Comparison of ENCODE assay signal across 22 mouse cellular contexts in the genomic region with DNA sequence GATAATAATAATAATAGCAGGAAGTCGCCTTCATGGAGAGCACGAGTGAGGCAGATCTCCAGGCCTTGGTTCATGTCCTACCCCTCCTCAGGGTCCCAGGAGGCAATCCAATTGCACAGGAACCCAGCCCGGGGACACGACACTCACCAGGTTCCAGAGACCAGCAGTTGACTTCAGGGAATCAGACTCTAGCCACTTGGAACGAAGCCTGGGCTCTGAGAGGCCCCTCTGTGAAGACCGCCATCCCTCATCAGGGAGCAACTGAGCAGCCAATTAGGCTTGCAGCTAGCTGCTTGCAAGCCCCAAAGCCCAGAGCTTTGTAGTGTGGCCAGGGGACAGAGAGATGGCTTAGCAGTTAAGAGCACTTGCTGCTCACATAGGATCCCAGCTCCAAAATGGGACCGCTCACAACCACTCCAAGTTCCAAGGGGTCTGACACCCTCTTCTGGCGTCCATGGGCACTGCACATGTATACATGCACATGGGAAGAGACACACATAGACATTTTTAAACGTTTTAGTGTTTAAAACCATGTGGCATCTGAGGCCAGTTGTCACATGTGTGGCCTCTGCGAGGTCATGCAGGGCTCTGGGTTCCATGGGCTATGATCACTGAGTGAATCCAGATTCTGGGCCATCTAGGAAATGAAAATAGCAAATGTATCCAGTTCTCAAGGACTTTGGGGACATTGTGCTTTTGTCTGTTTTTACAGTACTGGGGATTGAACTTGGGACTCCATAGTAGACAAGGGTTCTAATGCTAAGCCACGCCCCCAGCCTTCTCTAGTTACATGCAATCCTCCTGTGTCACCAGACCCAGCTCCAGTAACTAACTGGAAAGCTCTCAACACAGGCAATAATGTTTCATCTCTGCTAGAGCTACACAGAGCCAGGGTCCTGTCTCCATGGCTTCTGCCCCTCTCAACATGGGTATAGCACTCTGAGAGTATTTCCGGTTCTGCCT. TPM values are rescaled to one million over a fixed set of nuclear protein-coding genes. Genes with fewer than 3 reads are reported as not detected.
DNase-seq lines count a peak whose midpoint lies in the region; ATAC-seq and TF ChIP-seq lines count a peak whose summit lies in the region.
"Had no signal": no experiment of that assay in that cellular context is flagged by ENCODE, and none has a peak within 500 bp of the region (broad histone marks: within the 10 kb centered on the region; RNA-seq: fewer than 3 reads in every experiment).

No protein-coding gene starts in this region.

- TF ChIP-seq POLR2A in heart, adult 2 months (IDR thresholded peaks at IDR 0.05; ENCODE audit: insufficient read depth, low read depth, low read length) = no peak
- TF ChIP-seq POLR2A in liver, adult 2 months (IDR thresholded peaks at IDR 0.05; ENCODE audit: extremely low read depth, insufficient read depth, low read length) = no peak

- peak; percentile 20; the same call in 1 of the 2 replicates for TF ChIP-seq CTCF in heart, adult 2 months (IDR thresholded peaks at IDR 0.05)
- peak; percentile 46 for TF ChIP-seq CTCF in liver, adult 2 months (IDR thresholded peaks at IDR 0.05; ENCODE audit: low read depth, low read length)

- no peak overlapping the region for H3K4me3 ChIP-seq in heart, adult 2 months
- no peak overlapping the region for H3K4me3 ChIP-seq in liver, adult 2 months (ENCODE audit: insufficient read depth, low read depth, low read length)

- TF ChIP-seq EP300 in heart, adult 2 months (IDR thresholded peaks at IDR 0.05; ENCODE audit: insufficient read depth, low read depth, low read length) = no peak

- WGBS in heart, adult 2 months = 77% methylated on average over 12 of the region's 12 CpGs
- 73% methylated on average over 12 of the region's 12 CpGs for WGBS in liver, adult 2 months

- no peak overlapping the region for H3K27ac ChIP-seq in heart, adult 2 months
- 0 out of 2 replicates have a peak overlapping the region, but pooled peaks have one; percentile 86 for H3K27ac ChIP-seq in liver, adult 2 months (replicated peaks; ENCODE audit: insufficient read depth, low read depth, low read length)
- H3K27ac ChIP-seq: heart, embryonic 13.5 days; stomach, embryonic 15.5 days had no signal

- no peaks in the 10 kb centered on the region for H3K27me3 ChIP-seq in heart, adult 2 months (ENCODE audit: control insufficient read depth, insufficient read depth, low read length)
- H3K27me3 ChIP-seq in liver, adult 2 months (ENCODE audit: control insufficient read depth, insufficient read depth, low read length) = no peaks in the 10 kb centered on the region

- no peak overlapping the region for H3K9ac ChIP-seq in heart, adult 2 months (ENCODE audit: low read depth, low read length)
- no peak overlapping the region for H3K9ac ChIP-seq in liver, adult 2 months (ENCODE audit: low read depth, low read length)
- H3K9ac ChIP-seq: heart, embryonic 13.5 days; stomach, embryonic 15.5 days had no signal

- no peaks in the 10 kb centered on the region for H3K36me3 ChIP-seq in heart, adult 2 months (ENCODE audit: control insufficient read depth, insufficient read depth, low read length)
- H3K36me3 ChIP-seq in liver, adult 2 months (ENCODE audit: control insufficient read depth, insufficient read depth, low read length) = peaks cover 14% of the 10 kb centered on the region
- H3K36me3 ChIP-seq: heart, embryonic 13.5 days had no signal

- DNase-seq in heart, adult 2 months = no peak
- DNase-seq in heart, adult 18-20 months = no peak
- peak; percentile 58 for DNase-seq in liver, adult 2 months (ENCODE audit: extremely low read depth, low read depth, low spot score)
- DNase-seq in liver (no peak), ES-CJ7 (ENCODE audit: low read depth, low spot score) (peak; percentile 60)
- DNase-seq in spleen, postnatal 14 days (ENCODE audit: low spot score in 2 of 2) = no peak
- DNase-seq: gastrocnemius, postnatal 10 days; kidney, postnatal 14 days; layer of hippocampus, postnatal 36 days; lung, adult 2 months; thymus, postnatal 14 days had no signal

- H3K79me2 ChIP-seq in heart, adult 2 months (replicated peaks; ENCODE audit: control insufficient read depth, insufficient read depth, low read length) = no peaks in the 10 kb centered on the region
- H3K79me2 ChIP-seq in liver, adult 2 months (ENCODE audit: control insufficient read depth, insufficient read depth, low read length) = peaks cover 6% of the 10 kb centered on the region; the same call in 1 of the 2 replicates

- intact Hi-C loops in heart, adult 2 months (cut with DNase I) = no loop called here

- ATAC-seq in granulocyte monocyte progenitor cell, adult 5-6 weeks (replicated peaks; ENCODE audit: poor library complexity, severe bottlenecking) = 0 out of 2 replicates have a peak, but pooled peaks have one; percentile 13
- ATAC-seq: forebrain, embryonic 14.5 days; inflammation-experienced regulatory T-cells, adult 6 months; Patski had no signal

- H3K4me1 ChIP-seq in heart, adult 2 months (ENCODE audit: control insufficient read depth, insufficient read depth, low read length) = no peaks in the 10 kb centered on the region; the same call in 1 of the 2 replicates
- peaks cover 24% of the 10 kb centered on the region for H3K4me1 ChIP-seq in liver, adult 2 months (ENCODE audit: control insufficient read depth, insufficient read depth, low read length)

RNA-seq across cellular contexts. Expression of a gene that starts 2.0 kb away (rescaled TPM):
- total RNA-seq in heart, adult 2 months (2021) = 1 to 10 TPM; 3.9 to 4.3 TPM
- 16.4 and 21.2 TPM in 2 replicates for polyA plus RNA-seq in heart, adult 2 months (2012; rRNA removed)
- total RNA-seq in heart, adult 18-20 months (2021) = 1 to 10 TPM; 3.9 to 4.0 TPM
- total RNA-seq in liver, adult 2 months (2014; rRNA removed) = 14.8 and 17.1 TPM in 2 replicates
- 112 and 186 TPM in 2 replicates for polyA plus RNA-seq in liver, adult 2 months (2012; rRNA removed)
- 13.8 and 44.1 TPM in 2 replicates for total RNA-seq in granulocyte monocyte progenitor cell, adult 5-6 weeks (2014; fragmentation: Nextera tagmentation)
- total RNA-seq in granulocyte monocyte progenitor cell, adult 5-6 weeks (2017) = 14.4 and 16.1 TPM in 2 replicates

RNA-seq across cellular contexts. Expression of a gene that starts 9.0 kb away (rescaled TPM):
- 1 to 10 TPM; 3.9 to 4.0 TPM for total RNA-seq in heart, adult 2 months (2021)
- 4.0 and 5.4 TPM in 2 replicates for polyA plus RNA-seq in heart, adult 2 months (2012; rRNA removed)
- total RNA-seq in heart, adult 18-20 months (2021) = 1 to 10 TPM; 4.3 to 4.4 TPM
- total RNA-seq in liver, adult 2 months (2014; rRNA removed) = 17.6 and 27.9 TPM in 2 replicates
- polyA plus RNA-seq in liver, adult 2 months (2012; rRNA removed) = 44.1 and 47.4 TPM in 2 replicates
- total RNA-seq in granulocyte monocyte progenitor cell, adult 5-6 weeks (2014; fragmentation: Nextera tagmentation) = 1.5 and 2.5 TPM in 2 replicates
- total RNA-seq in granulocyte monocyte progenitor cell, adult 5-6 weeks (2017) = 0.52 and 1.4 TPM in 2 replicates

RNA-seq across cellular contexts. Expression of a gene that starts 17.5 kb away (rescaled TPM):
- total RNA-seq in heart, adult 2 months (2021) = 1 to 10 TPM; 5.9 to 6.7 TPM
- polyA plus RNA-seq in heart, adult 2 months (2012; rRNA removed) = 11.9 and 18.8 TPM in 2 replicates
- total RNA-seq in heart, adult 18-20 months (2021) = 1 to 10 TPM; 5.5 to 7.4 TPM
- 6.5 and 12.5 TPM in 2 replicates for total RNA-seq in liver, adult 2 months (2014; rRNA removed)
- polyA plus RNA-seq in liver, adult 2 months (2012; rRNA removed) = 32.6 and 69.6 TPM in 2 replicates
- 88.0 and 115 TPM in 2 replicates for total RNA-seq in granulocyte monocyte progenitor cell, adult 5-6 weeks (2014; fragmentation: Nextera tagmentation)
- 172 and 173 TPM in 2 replicates for total RNA-seq in granulocyte monocyte progenitor cell, adult 5-6 weeks (2017)

RNA-seq across cellular contexts. Expression of a gene that starts 27.9 kb away (rescaled TPM):
- 100 to 1,000 TPM; 101 to 113 TPM for total RNA-seq in heart, adult 2 months (2021)
- 69.6 and 69.9 TPM in 2 replicates for polyA plus RNA-seq in heart, adult 2 months (2012; rRNA removed)
- total RNA-seq in heart, adult 18-20 months (2021) = 100 to 1,000 TPM; 114 to 116 TPM
- 51.7 and 60.4 TPM in 2 replicates for total RNA-seq in liver, adult 2 months (2014; rRNA removed)
- 91.8 and 98.3 TPM in 2 replicates for polyA plus RNA-seq in liver, adult 2 months (2012; rRNA removed)
- total RNA-seq in granulocyte monocyte progenitor cell, adult 5-6 weeks (2014; fragmentation: Nextera tagmentation) = 224 and 262 TPM in 2 replicates
- 187 and 207 TPM in 2 replicates for total RNA-seq in granulocyte monocyte progenitor cell, adult 5-6 weeks (2017)

RNA-seq across cellular contexts. Expression of a gene that starts 52.2 kb away (rescaled TPM):
- not detected for total RNA-seq in heart, adult 2 months (2021)
- not detected in 2 replicates for polyA plus RNA-seq in heart, adult 2 months (2012; rRNA removed)
- not detected for total RNA-seq in heart, adult 18-20 months (2021)
- total RNA-seq in liver, adult 2 months (2014; rRNA removed) = not detected in 2 replicates
- polyA plus RNA-seq in liver, adult 2 months (2012; rRNA removed) = not detected in 2 replicates
- total RNA-seq in granulocyte monocyte progenitor cell, adult 5-6 weeks (2014; fragmentation: Nextera tagmentation) = not detected in 2 replicates
- not detected in 2 replicates for total RNA-seq in granulocyte monocyte progenitor cell, adult 5-6 weeks (2017)
- total RNA-seq: gastrocnemius, postnatal 10 days; hematopoietic stem cell, adult 5-6 weeks; layer of hippocampus, postnatal 36 days; monocyte, adult 5-6 weeks had no signal
- polyA plus RNA-seq: forebrain, embryonic 14.5 days; heart, embryonic 13.5 days; inflammation-experienced regulatory T-cells, adult 6 months; limb, embryonic 11.5 days; lung, adult 2 months; neural tube, embryonic 14.5 days; Patski; small intestine, adult 2 months; stomach, embryonic 15.5 days had no signal

Comparison
In these comparisons a context has a peak if more than half of its experiments do, and no peak if none do; other contexts are left out.
1. DNase-seq: peak in liver, adult 2 months (single experiment) and ES-CJ7 (single experiment); none in heart, adult 2 months (0 of 2), heart, adult 18-20 months (0 of 2), liver (single experiment) and spleen, postnatal 14 days (0 of 2).